Mouse (Mus musculus): ENCODE measurements around the gene Olfr1380. TPM values are rescaled to one million over a fixed set of nuclear protein-coding genes. Genes with fewer than 3 reads are reported as not detected.
"Not testable (repeated sequence)": the region's sequence is repeated elsewhere in the genome, so short reads cannot be mapped to it uniquely, and the experiment has no call there.

The Olfr1380 gene
- polyA plus RNA-seq, 1 experiment = not detected

DNA sequence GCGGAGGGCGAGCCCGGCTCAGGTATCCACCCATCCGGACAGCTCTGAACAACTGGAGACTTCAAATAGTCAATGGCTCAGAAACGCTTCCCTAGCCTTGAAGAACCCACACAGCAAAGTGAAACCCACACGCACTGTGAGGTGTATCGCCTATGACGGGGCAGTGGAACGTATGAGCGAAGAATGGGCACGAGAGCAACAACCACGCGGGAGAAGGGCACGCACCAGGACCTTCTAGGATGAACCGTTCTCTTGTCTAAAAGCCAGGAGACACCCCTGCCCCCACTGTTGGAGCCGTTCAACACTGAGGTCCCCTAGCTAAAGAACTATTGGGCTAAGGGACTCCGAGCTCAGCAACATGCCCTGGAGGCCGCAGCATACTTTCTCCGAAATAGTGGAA is 33.5 kb downstream of the Olfr1380 start:
- Histone ChIP-seq H3K27me3 (ENCODE audit: control insufficient read depth, insufficient read depth, low read length) (no peaks in the 10 kb centered on the region), H3K4me3 (ENCODE audit: low read depth, low read length) (no peak overlapping the region), H3K27ac (ENCODE audit: insufficient read depth, low read depth, low read length) (no peak overlapping the region), H3K4me1 (ENCODE audit: control insufficient read depth, insufficient read depth, insufficient read length, low read length) (no peaks in the 10 kb centered on the region), H3K36me3 (ENCODE audit: control insufficient read depth, insufficient read depth, low read length) (no peaks in the 10 kb centered on the region)
- 88% methylated on average over 19 of the region's 19 CpGs for WGBS
- TF ChIP-seq CTCF (IDR thresholded peaks at IDR 0.05; ENCODE audit: extremely low read depth, insufficient read length, insufficient replicate concordance, low read depth, low read length) (no peak), POLR2A (IDR thresholded peaks at IDR 0.05; ENCODE audit: low read depth, low read length) (no peak)

DNA sequence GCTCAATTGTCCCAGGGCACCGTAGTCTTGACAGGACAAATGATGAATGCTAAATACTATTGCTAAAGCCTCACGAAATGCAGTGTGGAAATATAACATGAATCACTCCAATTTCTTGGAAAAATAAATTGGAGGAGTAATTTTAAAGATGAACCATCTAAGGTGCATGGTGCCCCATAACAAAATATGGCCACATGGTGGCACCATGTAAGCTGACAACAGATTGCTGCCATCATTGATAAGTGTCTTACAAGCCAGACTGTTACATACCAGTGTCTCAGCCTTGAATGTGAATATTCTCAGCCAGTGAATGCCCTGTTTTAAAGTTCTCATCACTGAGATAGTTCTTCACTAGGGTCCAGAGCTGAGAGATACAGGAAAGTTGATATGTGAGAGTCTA is 40.5 kb downstream of the Olfr1380 start:
- not testable (repeated sequence) for H3K27me3 ChIP-seq (ENCODE audit: control insufficient read depth, insufficient read depth, low read length); H3K4me1 ChIP-seq (ENCODE audit: control insufficient read depth, insufficient read depth, insufficient read length, low read length); H3K36me3 ChIP-seq (ENCODE audit: control insufficient read depth, insufficient read depth, low read length); H3K27ac ChIP-seq (ENCODE audit: insufficient read depth, low read depth, low read length); H3K4me3 ChIP-seq (ENCODE audit: low read depth, low read length)
- WGBS = 55% methylated on average over 2 of the region's 2 CpGs

DNA sequence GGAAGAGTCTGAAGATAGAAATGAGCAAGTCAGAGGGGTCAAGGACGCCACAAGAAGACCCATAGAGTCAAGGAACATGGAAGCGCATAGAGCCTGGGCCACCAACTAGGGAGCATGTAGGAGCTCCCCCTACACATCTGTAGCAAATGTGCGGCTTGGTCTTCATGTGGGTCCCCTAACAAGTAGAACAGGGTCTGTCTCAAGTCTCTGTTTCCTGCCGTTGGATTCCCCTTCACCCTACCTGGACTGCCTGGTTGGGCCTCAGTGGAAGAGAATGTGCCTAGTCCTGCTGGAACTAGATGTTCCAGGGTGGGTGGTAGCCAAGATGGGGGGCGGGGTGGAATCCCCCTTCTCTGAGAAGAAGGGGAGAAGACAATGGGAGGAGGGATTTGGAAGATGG is 51.6 kb downstream of the Olfr1380 start:
- H3K27ac ChIP-seq (ENCODE audit: insufficient read depth, low read depth, low read length); H3K36me3 ChIP-seq (ENCODE audit: control insufficient read depth, insufficient read depth, low read length); H3K4me1 ChIP-seq (ENCODE audit: control insufficient read depth, insufficient read depth, insufficient read length, low read length); H3K4me3 ChIP-seq (ENCODE audit: low read depth, low read length): not testable (repeated sequence)
- WGBS = 85% methylated on average over 5 of the region's 5 CpGs
- peaks cover 14% of the 10 kb centered on the region for H3K27me3 ChIP-seq (ENCODE audit: control insufficient read depth, insufficient read depth, low read length)

DNA sequence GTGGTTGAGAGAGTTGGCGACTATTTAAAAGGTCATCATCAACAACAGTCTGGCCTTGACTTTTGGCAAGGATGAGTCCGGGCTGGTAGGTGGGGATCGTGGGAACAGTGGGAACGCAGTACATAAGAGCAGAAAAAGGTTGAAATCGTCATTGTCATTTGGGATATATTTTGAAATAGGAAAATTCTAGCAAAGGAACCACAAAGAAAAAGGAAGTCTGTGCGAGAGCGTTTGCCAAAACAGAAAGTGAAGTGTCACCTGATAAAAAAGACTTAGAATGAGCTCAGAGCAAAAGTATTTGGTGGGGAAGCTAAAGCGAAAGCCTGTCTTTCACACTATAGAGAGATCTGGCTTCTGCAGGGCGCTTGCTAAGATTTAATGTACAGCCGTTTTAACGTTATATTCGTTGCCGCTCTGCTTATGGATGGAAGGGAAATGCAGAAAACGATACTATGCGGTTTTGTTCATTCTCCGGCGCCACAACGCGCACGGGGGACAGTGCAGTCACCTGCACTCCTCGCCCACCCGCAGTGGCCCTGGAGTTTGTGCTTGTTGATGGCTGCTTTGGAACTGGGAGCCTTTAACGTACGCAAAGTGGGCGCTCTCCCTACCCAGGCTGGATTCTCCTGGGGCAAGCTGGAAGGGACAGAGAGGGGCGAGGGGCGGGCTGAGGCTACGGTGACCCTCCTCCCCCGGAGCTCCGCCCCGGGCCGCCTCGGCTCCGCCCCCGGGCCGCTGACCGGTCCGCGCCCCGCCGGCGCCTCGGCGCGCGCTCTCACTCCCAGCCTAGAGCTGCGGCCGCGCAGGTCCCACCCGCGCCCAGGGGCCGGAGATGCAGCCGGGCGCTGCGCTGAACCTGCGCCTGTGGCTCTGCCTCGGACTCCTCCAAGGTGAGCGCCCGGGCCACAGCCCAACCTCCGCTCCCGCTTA is 52.5 kb downstream of the Olfr1380 start, which contains the start of gene Flt4:
Gene Flt4, plus strand, starts transcription at position 326 of the 930 bp plus-strand sequence.
- WGBS = 3% methylated on average over 61 of the region's 61 CpGs
- peak within 1 kb of the TSS; percentile 56 for H3K4me3 ChIP-seq (ENCODE audit: low read depth, low read length)
- peaks cover 14% of the 10 kb centered on the region for H3K27me3 ChIP-seq (ENCODE audit: control insufficient read depth, insufficient read depth, low read length)
- H3K27ac ChIP-seq (ENCODE audit: insufficient read depth, low read depth, low read length); H3K4me1 ChIP-seq (ENCODE audit: control insufficient read depth, insufficient read depth, insufficient read length, low read length); H3K36me3 ChIP-seq (ENCODE audit: control insufficient read depth, insufficient read depth, low read length): not testable (repeated sequence)

DNA sequence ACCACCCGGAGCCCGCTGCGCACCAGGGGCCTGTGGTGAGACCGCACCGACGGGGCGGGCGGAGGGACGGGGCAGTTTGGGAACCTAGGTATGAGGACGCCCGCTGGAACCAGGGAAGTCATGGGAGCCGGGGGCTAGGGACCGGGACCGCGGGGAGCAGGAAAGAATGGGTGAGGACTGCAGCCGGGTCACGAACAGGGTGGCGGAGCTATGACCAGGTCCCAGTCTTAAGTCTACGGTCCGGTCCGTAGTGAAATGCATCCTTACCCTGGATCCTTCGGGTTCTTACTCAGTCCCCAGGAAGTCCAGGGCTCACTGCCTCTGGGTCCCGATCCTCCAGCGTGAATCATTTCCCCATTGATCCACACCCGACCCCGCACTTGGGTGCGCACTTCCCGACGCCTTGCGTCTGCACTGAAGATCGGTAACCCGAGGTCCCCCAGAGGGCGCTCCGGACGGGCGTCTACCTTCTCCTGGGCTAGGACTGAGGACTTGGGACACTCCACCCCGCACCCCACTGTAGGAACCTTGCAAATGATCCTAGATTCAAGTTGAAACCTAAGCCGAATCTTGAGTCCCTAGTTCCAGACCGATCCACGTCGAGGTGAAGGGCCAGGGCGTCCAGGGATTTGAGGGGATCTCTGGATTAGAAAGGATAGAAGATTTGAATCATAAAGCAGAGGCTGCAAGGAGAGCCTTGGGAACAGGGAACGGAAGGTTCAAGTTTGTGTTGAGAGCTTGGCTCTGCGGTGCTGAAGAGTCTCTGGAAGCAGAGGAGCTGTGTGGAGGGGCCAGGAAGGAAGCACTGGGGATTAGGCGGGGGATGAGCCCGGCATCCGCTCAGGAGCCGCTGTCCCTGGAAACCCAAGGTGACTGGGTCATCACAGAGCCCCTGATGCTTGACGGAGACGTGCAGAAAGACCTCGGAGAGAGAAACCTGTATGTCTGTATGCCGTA is 53.5 kb downstream of the Olfr1380 start:
- not testable (repeated sequence) for H3K4me1 ChIP-seq (ENCODE audit: control insufficient read depth, insufficient read depth, insufficient read length, low read length); H3K27ac ChIP-seq (ENCODE audit: insufficient read depth, low read depth, low read length); H3K36me3 ChIP-seq (ENCODE audit: control insufficient read depth, insufficient read depth, low read length)
- WGBS = 3% methylated on average over 52 of the region's 52 CpGs
- H3K27me3 ChIP-seq (ENCODE audit: control insufficient read depth, insufficient read depth, low read length) = peaks cover 14% of the 10 kb centered on the region
- peak overlapping the region; percentile 56 for H3K4me3 ChIP-seq (ENCODE audit: low read depth, low read length)

DNA sequence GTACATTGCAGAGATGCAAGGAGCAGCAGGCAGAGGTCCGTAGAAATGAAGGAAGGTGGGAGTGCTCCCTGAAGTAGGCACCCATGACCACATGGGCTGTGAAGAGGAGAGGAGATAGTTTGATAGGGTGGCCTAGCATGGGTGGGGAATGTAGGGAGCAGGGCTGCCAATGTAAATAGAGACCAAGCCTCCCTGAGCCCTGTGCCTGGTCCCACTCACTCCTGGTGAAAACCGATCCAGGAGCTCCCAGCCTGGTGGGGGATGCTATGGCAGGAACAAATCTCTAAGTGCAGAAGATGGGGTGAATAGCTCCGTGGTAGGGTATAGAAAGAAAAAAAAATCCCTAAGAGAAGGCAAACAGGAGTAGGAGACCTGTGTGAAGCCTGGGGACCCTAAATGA is 54.7 kb downstream of the Olfr1380 start:
- not testable (repeated sequence) for H3K4me3 ChIP-seq (ENCODE audit: low read depth, low read length); H3K4me1 ChIP-seq (ENCODE audit: control insufficient read depth, insufficient read depth, insufficient read length, low read length); H3K27ac ChIP-seq (ENCODE audit: insufficient read depth, low read depth, low read length); H3K36me3 ChIP-seq (ENCODE audit: control insufficient read depth, insufficient read depth, low read length)
- H3K27me3 ChIP-seq (ENCODE audit: control insufficient read depth, insufficient read depth, low read length) = peaks cover 14% of the 10 kb centered on the region
- WGBS = 17% methylated on average over 3 of the region's 3 CpGs

DNA sequence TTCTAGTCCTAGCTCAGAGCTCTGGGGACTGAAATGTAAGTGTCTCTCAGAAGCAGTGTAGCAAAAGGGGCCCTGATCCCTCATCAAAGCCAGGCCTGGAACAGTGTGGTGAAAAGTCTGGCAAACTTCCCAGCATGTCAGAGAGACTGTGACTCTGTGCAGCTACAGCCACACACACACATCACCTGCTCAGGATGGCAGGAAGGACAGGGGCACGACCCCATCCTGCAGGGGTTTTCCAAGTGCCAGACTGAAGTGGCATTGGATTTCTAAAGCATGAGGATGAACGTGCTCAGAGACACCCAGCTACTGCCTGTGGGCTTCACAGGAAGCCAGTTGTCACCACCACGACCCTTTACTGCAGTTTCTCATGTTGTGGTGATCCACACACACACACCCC is 55.5 kb downstream of the Olfr1380 start:
- H3K4me3 ChIP-seq (ENCODE audit: low read depth, low read length) = no peak overlapping the region
- no peak overlapping the region for H3K27ac ChIP-seq (ENCODE audit: insufficient read depth, low read depth, low read length)
- H3K27me3 ChIP-seq (ENCODE audit: control insufficient read depth, insufficient read depth, low read length) = peaks cover 14% of the 10 kb centered on the region
- no peaks in the 10 kb centered on the region for H3K36me3 ChIP-seq (ENCODE audit: control insufficient read depth, insufficient read depth, low read length)
- no peaks in the 10 kb centered on the region; the same call in 1 of the 2 replicates for H3K4me1 ChIP-seq (ENCODE audit: control insufficient read depth, insufficient read depth, insufficient read length, low read length)
- WGBS = 32% methylated on average over 3 of the region's 3 CpGs
- TF ChIP-seq POLR2A (IDR thresholded peaks at IDR 0.05; ENCODE audit: low read depth, low read length) (no peak), CTCF (IDR thresholded peaks at IDR 0.05; ENCODE audit: extremely low read depth, insufficient read length, insufficient replicate concordance, low read depth, low read length) (no peak)

Measured in small intestine, adult 2 months (tissue).